Mouse (Mus musculus) testis, adult 2 months (tissue): Measurements from ENCODE around the gene H2-M10.5.

Experiments
- CTCF ChIP-seq: fragments of 200-500 bp; IDR thresholded peaks from 2 replicates; pipeline ENCODE4 v1.5.1; 2012; ENCODE audit warnings: low read depth, mild to moderate bottlenecking, inconsistent platforms, low read length, moderate library complexity; ENCODE audit not compliant: control insufficient read depth, insufficient read depth, insufficient replicate concordance
- POLR2A ChIP-seq: fragments of 200-500 bp; IDR thresholded peaks from 2 replicates; pipeline ENCODE4 v1.6.1; 2012; ENCODE audit warnings: low read depth, mild to moderate bottlenecking, inconsistent platforms, low read length, moderate library complexity; ENCODE audit not compliant: control insufficient read depth

DNA sequence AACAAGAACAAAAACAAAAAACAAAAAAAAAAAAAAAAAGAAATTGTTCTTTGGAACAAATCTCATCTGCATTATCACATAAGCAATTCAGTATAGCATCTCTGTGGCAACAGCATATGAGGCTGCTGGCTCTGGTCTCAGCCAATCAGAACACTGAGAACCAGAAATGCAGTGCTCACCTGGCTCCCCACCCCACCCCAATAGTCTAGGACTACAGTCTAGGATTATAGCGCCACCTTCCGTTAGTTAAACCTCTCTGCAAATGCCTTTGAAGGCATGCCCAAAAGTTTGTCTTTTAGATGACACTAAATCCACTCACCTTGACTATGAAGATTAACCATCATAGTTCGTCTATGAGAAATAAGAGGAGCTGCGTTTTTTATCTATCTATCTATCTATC lies 52.8 kb downstream of the H2-M10.5 start:
- TF ChIP-seq CTCF (no peak), POLR2A (no peak)
